Mouse (Mus musculus) megakaryocyte, embryonic 14.5 days (primary cell): ENCODE data around the gene Aven.

Experiments used
- FLI1 ChIP-seq: IDR thresholded peaks from 2 replicates; pipeline ENCODE4 v1.6.1; 2012; ENCODE audit warnings: low read length, inconsistent platforms, mixed read lengths
- GATA1 ChIP-seq: IDR thresholded peaks from 3 replicates; pipeline ENCODE4 v1.6.1; 2012; ENCODE audit warnings: mixed read lengths, low read length, inconsistent platforms, borderline replicate concordance

- TF ChIP-seq FLI1, result no peak
- no peak for TF ChIP-seq GATA1
These were observed 25.8 kb downstream of the Aven start for GRCm38 (mm10) chr2:112518541-112518940.
